Mouse (Mus musculus): ENCODE measurements around the gene Camk1d.

Gene Camk1d

GRCm38 (mm10) chr2:5714211-5715053 is at the start of gene Camk1d:
Gene Camk1d (minus strand): TSS chr2:5714515.
- DNase-seq (ENCODE audit: low read depth in 1 of 2, low spot score in 2 of 2): peak; percentile 79 to 83

GRCm38 (mm10) chr2:5762031-5762430 is 47.7 kb upstream of the Camk1d start:
- DNase-seq (ENCODE audit: low read depth in 1 of 2, low spot score in 2 of 2): no peak

- DNase-seq (ENCODE audit: low read depth in 1 of 2, low spot score in 2 of 2): no peak
Measured at GRCm38 (mm10) chr2:5760479-5761008, 46.2 kb upstream of the Camk1d start.

GRCm38 (mm10) chr2:5758569-5758968 is 44.3 kb upstream of the Camk1d start:
- no peak for DNase-seq (ENCODE audit: low read depth in 1 of 2, low spot score in 2 of 2)

- no peak for DNase-seq (ENCODE audit: low read depth in 1 of 2, low spot score in 2 of 2)
Measured at GRCm38 (mm10) chr2:5750872-5751271, 36.6 kb upstream of the Camk1d start.

- DNase-seq (ENCODE audit: low read depth in 1 of 2, low spot score in 2 of 2): no peak
Measured at GRCm38 (mm10) chr2:5749210-5749609, 34.9 kb upstream of the Camk1d start.

GRCm38 (mm10) chr2:5747545-5748043 is 33.3 kb upstream of the Camk1d start:
- no peak for DNase-seq (ENCODE audit: low read depth in 1 of 2, low spot score in 2 of 2)

- no peak for DNase-seq (ENCODE audit: low read depth in 1 of 2, low spot score in 2 of 2)
Measured at GRCm38 (mm10) chr2:5746529-5746928, 32.2 kb upstream of the Camk1d start.

GRCm38 (mm10) chr2:5743886-5744285 is 29.6 kb upstream of the Camk1d start:
- DNase-seq (ENCODE audit: low read depth in 1 of 2, low spot score in 2 of 2): no peak

- DNase-seq (ENCODE audit: low read depth in 1 of 2, low spot score in 2 of 2): no peak
Measured at GRCm38 (mm10) chr2:5740913-5741312, 26.6 kb upstream of the Camk1d start.

- DNase-seq (ENCODE audit: low read depth in 1 of 2, low spot score in 2 of 2): no peak
Measured at GRCm38 (mm10) chr2:5735881-5736280, 21.6 kb upstream of the Camk1d start.

- no peak for DNase-seq (ENCODE audit: low read depth in 1 of 2, low spot score in 2 of 2)
Measured at GRCm38 (mm10) chr2:5733300-5734085, 19.2 kb upstream of the Camk1d start.

GRCm38 (mm10) chr2:5732047-5732446 is 17.7 kb upstream of the Camk1d start:
- DNase-seq (ENCODE audit: low read depth in 1 of 2, low spot score in 2 of 2): no peak

GRCm38 (mm10) chr2:5730364-5730792 is 16.1 kb upstream of the Camk1d start:
- DNase-seq (ENCODE audit: low read depth in 1 of 2, low spot score in 2 of 2): no peak

- DNase-seq (ENCODE audit: low read depth in 1 of 2, low spot score in 2 of 2): no peak
Measured at GRCm38 (mm10) chr2:5729931-5730330, 15.6 kb upstream of the Camk1d start.

GRCm38 (mm10) chr2:5725028-5725701 is 10.8 kb upstream of the Camk1d start:
- DNase-seq (ENCODE audit: low read depth in 1 of 2, low spot score in 2 of 2): no peak

GRCm38 (mm10) chr2:5717675-5718074 is 3.4 kb upstream of the Camk1d start:
- DNase-seq (ENCODE audit: low read depth in 1 of 2, low spot score in 2 of 2): no peak

- no peak for DNase-seq (ENCODE audit: low read depth in 1 of 2, low spot score in 2 of 2)
Measured at GRCm38 (mm10) chr2:5715544-5715943, 1.2 kb upstream of the Camk1d start.

GRCm38 (mm10) chr2:5715054-5715410 is 717 bp upstream of the Camk1d start:
- no peak for DNase-seq (ENCODE audit: low read depth in 1 of 2, low spot score in 2 of 2)

GRCm38 (mm10) chr2:5713325-5714210 is 747 bp downstream of the Camk1d start:
- peak; percentile 68 to 79 for DNase-seq (ENCODE audit: low read depth in 1 of 2, low spot score in 2 of 2)
